Mouse (Mus musculus) myocyte (in vitro differentiated cells): ENCODE measurements around the gene Zfhx3.

Experiments used
- CEBPB ChIP-seq: IDR thresholded peaks from 2 replicates; pipeline ENCODE4 v1.6.1; 2011; ENCODE audit warnings: mild to moderate bottlenecking, moderate library complexity; ENCODE audit not compliant: poor library complexity, insufficient read depth, severe bottlenecking
- MAX ChIP-seq: IDR thresholded peaks from one replicate; pipeline ENCODE4 v1.6.1; 2011; ENCODE audit warnings: low read depth, mild to moderate bottlenecking, control low read depth
- POLR2A ChIP-seq: IDR thresholded peaks from one replicate; pipeline ENCODE4 v1.6.1; 2011; ENCODE audit warnings: low read depth, mild to moderate bottlenecking, control low read depth, moderate library complexity; ENCODE audit not compliant: insufficient read length

- TF ChIP-seq CEBPB (no peak), POLR2A (no peak), MAX (no peak)
These were observed 16.3 kb upstream of the Zfhx3 start for GRCm38 (mm10) chr8:107926149-107926548.
